Mouse (Mus musculus) kidney, embryonic 16.5 days (tissue): ENCODE results near the gene Tmc8. TPM values are rescaled to one million over a fixed set of nuclear protein-coding genes. Genes with fewer than 3 reads are reported as not detected.

Source experiments
- ATAC-seq: fragments of 200-750 bp; cut with Nextera tagmentation; 2 replicates; pipeline ENCODE4 v1.8.0; 2017; ENCODE audit warnings: moderate TSS enrichment; ENCODE audit not compliant: low FRiP score, low TSS enrichment
- H3K27ac ChIP-seq: fragments of 300-500 bp; sonication (generic); 2 replicates; pipeline ENCODE4 v1.5.1; 2014; ENCODE audit warnings: low read length
- H3K27me3 ChIP-seq: fragments of 300-500 bp; sonication (generic); 2 replicates; pipeline ENCODE4 v1.6.1; 2014; ENCODE audit warnings: low read length, control low read depth, mixed read lengths; ENCODE audit not compliant: insufficient read depth
- H3K36me3 ChIP-seq: fragments of 300-500 bp; sonication (generic); 2 replicates; pipeline ENCODE4 v1.6.1; 2014; ENCODE audit warnings: low read length, control low read depth, mixed read lengths; ENCODE audit not compliant: insufficient read depth
- H3K4me1 ChIP-seq: fragments of 300-500 bp; sonication (generic); 2 replicates; pipeline ENCODE4 v1.6.1; 2014; ENCODE audit warnings: low read length, control low read depth, mixed read lengths; ENCODE audit not compliant: insufficient read depth
- H3K4me2 ChIP-seq: fragments of 300-500 bp; sonication (generic); replicated peaks from 2 replicates; pipeline ENCODE4 v1.6.1; 2014; ENCODE audit warnings: low read depth, low read length
- H3K4me3 ChIP-seq: fragments of 300-500 bp; sonication (generic); 2 replicates; pipeline ENCODE4 v1.5.1; 2014; ENCODE audit warnings: mild to moderate bottlenecking, low read length
- H3K9ac ChIP-seq: fragments of 300-500 bp; sonication (generic); replicated peaks from 2 replicates; pipeline ENCODE4 v1.6.1; 2014; ENCODE audit warnings: low read length
- H3K9me3 ChIP-seq: fragments of 300-500 bp; sonication (generic); 2 replicates; pipeline ENCODE4 v1.6.1; 2016; ENCODE audit warnings: low read length, control low read depth
- WGBS: fragments of 180-500 bp; shearing (Covaris S2); extraction: QIAGEN DNeasy Blood & Tissue Kit; methylation state at CpG from one replicate; pipeline ENCODE4 v1.1.7; 2014; 5-methylcytosine and 5-hydroxymethylcytosine counted together
- polyA plus RNA-seq: library from polyadenylated mRNA; unstranded; fragments of >200 nt; fragmentation: Nextera tagmentation; extraction: Ambion mirVana; gene quantifications from 2 replicates; pipeline ENCODE4 v1.2.1, GENCODE M21; 2015

Gene Tmc8
- polyA plus RNA-seq, 1 experiment from 2014 or later: 3.6 TPM

DNA sequence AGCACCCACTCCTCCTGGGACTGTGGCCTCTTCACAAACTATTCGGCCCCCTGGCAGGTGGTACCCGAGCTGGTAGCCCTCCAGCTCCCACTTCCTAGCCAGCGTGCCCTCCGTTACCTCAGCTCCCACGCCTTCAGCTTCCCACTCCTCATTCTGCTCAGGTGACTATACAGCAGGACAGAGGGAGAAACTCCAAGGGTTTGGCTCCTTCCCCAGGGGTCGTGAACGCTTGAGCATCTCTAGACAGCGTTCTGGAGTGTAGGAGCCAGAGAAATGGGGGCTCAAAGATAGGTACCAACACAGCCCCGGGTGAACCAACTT is 9.5 kb downstream of the Tmc8 start:
- H3K27me3 ChIP-seq: no peaks in the 10 kb centered on the region
- no peak overlapping the region for H3K4me2 ChIP-seq
- WGBS: 87% methylated on average over 9 of the region's 9 CpGs
- H3K4me3 ChIP-seq: no peak overlapping the region
- no peaks in the 10 kb centered on the region for H3K9me3 ChIP-seq
- no peak for ATAC-seq
- no peak overlapping the region for H3K9ac ChIP-seq
- peaks cover 24% of the 10 kb centered on the region for H3K4me1 ChIP-seq
- H3K36me3 ChIP-seq: no peaks in the 10 kb centered on the region
- H3K27ac ChIP-seq: no peak overlapping the region

DNA sequence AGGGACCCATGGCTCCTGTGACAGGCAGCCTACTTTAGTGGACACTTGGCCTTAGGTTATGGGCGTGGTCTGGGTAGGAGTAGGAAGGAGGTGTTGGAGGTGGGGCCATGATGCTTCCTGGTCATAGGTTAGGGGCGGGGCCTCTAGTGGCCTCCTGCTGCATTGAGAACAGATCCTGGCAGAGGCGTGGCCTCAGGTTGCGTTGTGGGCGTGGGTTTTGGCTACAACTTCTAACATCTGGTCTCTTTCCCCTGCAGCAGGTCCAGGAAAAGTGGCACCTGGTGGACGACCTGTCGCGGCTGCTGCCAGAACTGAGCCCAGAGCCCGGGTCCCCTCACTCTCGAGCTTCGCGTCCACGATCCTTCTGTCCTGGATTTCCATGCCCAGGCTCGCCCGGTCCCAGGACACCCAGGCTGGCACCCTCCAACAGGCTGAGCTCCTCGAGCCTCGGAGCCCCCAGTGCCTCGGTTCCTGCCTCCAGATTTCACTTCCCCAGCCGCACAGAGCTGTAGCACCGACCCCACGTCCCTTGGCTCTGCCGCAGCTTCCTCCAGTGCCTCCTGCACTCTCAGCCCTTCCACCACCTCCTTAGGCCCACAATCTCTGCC is 10.5 kb downstream of the Tmc8 start:
- peak; percentile 73 for ATAC-seq
- H3K36me3 ChIP-seq: no peaks in the 10 kb centered on the region
- peak overlapping the region; percentile 36 for H3K4me3 ChIP-seq
- peak overlapping the region; percentile 33; the same call in 1 of the 2 replicates for H3K27ac ChIP-seq
- H3K4me1 ChIP-seq: peaks cover 24% of the 10 kb centered on the region
- H3K9me3 ChIP-seq: no peaks in the 10 kb centered on the region
- H3K9ac ChIP-seq: peak overlapping the region; percentile 62
- WGBS: 8% methylated on average over 22 of the region's 22 CpGs
- peak overlapping the region; percentile 54 for H3K4me2 ChIP-seq
- H3K27me3 ChIP-seq: no peaks in the 10 kb centered on the region

DNA sequence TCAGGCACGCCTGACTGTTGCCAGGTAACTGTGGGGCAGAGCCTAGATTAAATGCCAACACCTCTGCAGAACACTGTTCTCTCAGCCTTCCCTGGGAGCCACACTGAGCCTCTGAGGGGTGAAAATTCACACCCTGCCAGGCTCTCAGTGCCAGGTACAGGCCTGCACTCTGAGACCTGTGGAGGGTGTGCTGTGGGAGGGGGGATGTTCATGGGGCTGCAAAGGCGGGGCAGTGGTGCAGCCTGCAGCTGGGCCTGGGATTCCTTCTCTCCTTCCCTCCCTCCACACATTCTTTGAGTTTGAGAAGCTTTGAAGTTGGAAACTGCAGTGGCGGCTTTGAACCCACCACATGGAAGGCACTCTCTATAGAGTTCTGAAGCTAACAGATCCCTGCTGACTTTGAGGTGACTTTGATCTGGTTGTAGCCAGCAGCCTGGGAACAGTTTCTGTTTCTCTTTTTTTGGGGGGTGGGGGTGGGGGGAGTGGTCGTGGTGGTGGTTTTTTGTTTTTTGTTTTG is 12.2 kb downstream of the Tmc8 start:
- ATAC-seq: no peak
- Histone ChIP-seq H3K36me3 (no peaks in the 10 kb centered on the region), H3K4me2 (no peak overlapping the region), H3K9ac (no peak overlapping the region), H3K4me3 (no peak overlapping the region), H3K9me3 (no peaks in the 10 kb centered on the region), H3K27me3 (no peaks in the 10 kb centered on the region), H3K27ac (no peak overlapping the region), H3K4me1 (peaks cover 36% of the 10 kb centered on the region)
- WGBS: 62% methylated on average over 4 of the region's 4 CpGs

DNA sequence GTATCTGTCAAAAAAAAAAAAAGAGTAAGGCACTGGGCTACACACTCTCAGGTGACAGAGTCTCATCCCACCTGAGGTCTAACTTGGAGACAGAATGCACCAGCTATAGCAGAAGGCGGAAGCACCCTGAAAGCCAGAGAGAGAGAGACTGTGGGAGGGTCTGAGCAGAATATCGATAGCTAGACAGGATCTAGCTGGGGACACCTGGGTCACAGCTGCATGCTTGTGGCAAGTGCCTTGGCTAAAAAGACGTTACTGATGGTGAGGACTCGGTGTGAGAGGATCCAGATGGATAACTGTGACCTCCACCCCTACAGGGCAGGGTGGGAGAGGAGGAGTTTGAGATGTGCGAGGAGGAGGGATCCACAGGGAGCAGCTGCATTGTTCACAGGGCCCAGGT is 15.1 kb downstream of the Tmc8 start:
- Histone ChIP-seq H3K27ac (no peak overlapping the region), H3K27me3 (no peaks in the 10 kb centered on the region), H3K4me1 (peaks cover 21% of the 10 kb centered on the region), H3K36me3 (no peaks in the 10 kb centered on the region), H3K4me3 (no peak overlapping the region), H3K9ac (no peak overlapping the region), H3K4me2 (no peak overlapping the region), H3K9me3 (no peaks in the 10 kb centered on the region)
- ATAC-seq: no peak
- WGBS: 33% methylated on average over 5 of the region's 5 CpGs

DNA sequence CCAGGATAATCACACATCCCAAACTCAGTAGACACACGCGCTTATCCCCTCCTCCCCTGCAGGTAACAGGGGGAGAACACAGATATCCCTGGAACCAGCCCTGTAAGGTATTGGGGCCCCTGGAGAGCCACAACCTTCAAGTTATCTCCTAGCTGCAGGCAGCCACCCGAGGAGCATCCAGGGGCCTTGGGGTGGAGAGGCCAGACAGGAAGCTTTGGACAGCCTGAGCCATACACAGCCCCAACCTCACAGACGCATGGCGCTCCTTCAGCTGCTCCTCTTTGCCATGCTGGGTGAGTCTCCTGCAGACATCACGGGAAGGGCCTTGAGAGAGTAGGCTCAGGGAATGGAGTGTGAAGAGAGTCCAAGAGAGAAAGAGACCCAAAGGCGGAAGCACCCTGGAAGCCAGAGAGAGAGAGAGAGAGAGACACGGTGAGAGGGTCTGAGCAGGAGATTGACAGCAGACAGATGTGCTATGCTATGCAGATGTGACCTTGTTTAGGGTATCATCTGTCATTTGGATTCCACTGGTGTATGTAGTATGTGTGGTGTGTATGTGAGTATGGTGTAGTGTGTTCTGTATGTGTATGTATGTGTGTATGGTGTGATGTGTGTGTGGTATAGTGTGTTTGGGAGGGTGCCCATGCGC is 15.8 kb downstream of the Tmc8 start, which contains the start of gene 6030468B19Rik:
TSS of gene 6030468B19Rik (plus strand) at position 150 of the 649 bp plus-strand sequence.
- no peak within 1 kb of the TSS for H3K4me2 ChIP-seq
- no peaks in the 10 kb centered on the region for H3K9me3 ChIP-seq
- 0 out of 2 replicates have a peak within 1 kb of the TSS, but pooled peaks have one; percentile 26 for H3K9ac ChIP-seq
- H3K27me3 ChIP-seq: no peaks in the 10 kb centered on the region
- H3K27ac ChIP-seq: no peak within 1 kb of the TSS
- no peaks in the 10 kb centered on the region for H3K36me3 ChIP-seq
- ATAC-seq: no peak
- H3K4me3 ChIP-seq: no peak within 1 kb of the TSS
- 54% methylated on average over 9 of the region's 9 CpGs for WGBS
- peaks cover 14% of the 10 kb centered on the region for H3K4me1 ChIP-seq

DNA sequence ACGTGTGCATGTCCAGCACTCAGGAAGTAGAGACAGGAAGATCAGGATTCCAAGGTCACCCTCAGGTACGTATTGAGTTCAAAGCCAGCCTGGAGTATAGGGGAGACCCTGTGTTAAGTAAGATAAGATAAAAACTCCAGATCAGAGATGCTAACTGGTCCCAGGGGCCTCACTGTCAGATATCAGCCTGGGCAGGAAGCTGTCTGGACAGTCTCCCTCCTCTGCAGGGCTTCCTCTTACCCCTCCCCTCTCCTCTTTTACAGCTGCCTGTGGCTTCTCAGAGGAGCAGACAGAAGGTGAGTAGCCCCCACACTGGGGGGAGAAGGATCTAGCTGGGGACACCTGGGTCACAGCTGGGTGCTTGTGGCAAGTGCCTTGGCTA is 16.3 kb downstream of the Tmc8 start:
- ATAC-seq: 0 out of 2 replicates have a peak, but pooled peaks have one; percentile 8
- Histone ChIP-seq H3K4me1 (peaks cover 13% of the 10 kb centered on the region), H3K36me3 (no peaks in the 10 kb centered on the region), H3K4me3 (no peak overlapping the region), H3K27ac (no peak overlapping the region), H3K9me3 (no peaks in the 10 kb centered on the region), H3K27me3 (no peaks in the 10 kb centered on the region), H3K9ac (0 out of 2 replicates have a peak overlapping the region, but pooled peaks have one; percentile 26), H3K4me2 (no peak overlapping the region)
- 34% methylated on average over 2 of the region's 2 CpGs for WGBS

DNA sequence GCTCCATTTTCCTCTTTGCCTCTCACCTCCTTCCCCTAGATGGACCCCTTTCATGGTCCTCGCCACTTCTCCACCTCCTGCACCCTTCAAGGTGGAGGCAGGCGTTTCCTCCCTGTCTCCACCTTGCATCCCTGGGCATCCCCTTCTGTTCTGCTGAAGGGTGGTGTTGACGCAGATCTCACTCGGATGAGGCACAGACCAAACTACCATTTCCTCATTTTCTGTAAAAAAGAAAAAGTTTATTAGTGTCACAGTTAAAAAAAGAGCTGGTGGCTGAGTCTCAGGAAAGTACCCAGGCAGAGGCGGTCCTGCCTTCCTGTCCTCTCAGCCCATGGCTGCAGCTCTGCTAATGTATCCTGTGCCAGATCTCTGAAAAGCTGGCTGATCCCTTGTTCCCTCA is 17.3 kb downstream of the Tmc8 start:
- H3K9me3 ChIP-seq: no peaks in the 10 kb centered on the region
- H3K4me3 ChIP-seq: no peak overlapping the region

DNA sequence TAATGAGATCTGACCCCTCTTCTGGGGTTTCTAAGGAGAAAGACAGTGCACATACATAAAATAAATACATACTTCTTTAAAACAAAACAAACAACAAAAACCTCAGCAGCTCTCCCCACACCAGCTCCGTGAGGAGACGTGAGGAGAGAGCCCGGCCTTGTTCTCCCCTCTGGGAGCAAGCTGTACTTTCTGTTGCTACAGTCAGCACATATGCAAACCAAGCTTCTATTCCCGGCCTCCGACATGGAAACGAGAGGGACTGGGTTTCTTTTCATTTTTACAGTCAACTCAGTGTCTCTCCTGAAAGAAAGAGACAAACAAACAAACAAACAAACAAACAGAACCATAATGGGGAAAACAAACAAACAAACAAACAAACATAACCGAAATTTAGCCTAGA is 18.2 kb downstream of the Tmc8 start:
- Histone ChIP-seq H3K9ac (no peak overlapping the region), H3K4me2 (no peak overlapping the region), H3K27me3 (no peaks in the 10 kb centered on the region), H3K36me3 (no peaks in the 10 kb centered on the region), H3K4me1 (peaks cover 13% of the 10 kb centered on the region), H3K27ac (no peak overlapping the region), H3K4me3 (no peak overlapping the region), H3K9me3 (no peaks in the 10 kb centered on the region)
- ATAC-seq: no peak
- WGBS: 89% methylated on average over 7 of the region's 7 CpGs

More for the DNA sequence above, 17.3 kb downstream of the Tmc8 start:
- no peaks in the 10 kb centered on the region for H3K27me3 ChIP-seq
- no peak overlapping the region for H3K9ac ChIP-seq
- H3K27ac ChIP-seq: no peak overlapping the region
- peaks cover 13% of the 10 kb centered on the region for H3K4me1 ChIP-seq
- H3K36me3 ChIP-seq: no peaks in the 10 kb centered on the region
- ATAC-seq: no peak
- H3K4me2 ChIP-seq: no peak overlapping the region
- 66% methylated on average over 5 of the region's 5 CpGs for WGBS

DNA sequence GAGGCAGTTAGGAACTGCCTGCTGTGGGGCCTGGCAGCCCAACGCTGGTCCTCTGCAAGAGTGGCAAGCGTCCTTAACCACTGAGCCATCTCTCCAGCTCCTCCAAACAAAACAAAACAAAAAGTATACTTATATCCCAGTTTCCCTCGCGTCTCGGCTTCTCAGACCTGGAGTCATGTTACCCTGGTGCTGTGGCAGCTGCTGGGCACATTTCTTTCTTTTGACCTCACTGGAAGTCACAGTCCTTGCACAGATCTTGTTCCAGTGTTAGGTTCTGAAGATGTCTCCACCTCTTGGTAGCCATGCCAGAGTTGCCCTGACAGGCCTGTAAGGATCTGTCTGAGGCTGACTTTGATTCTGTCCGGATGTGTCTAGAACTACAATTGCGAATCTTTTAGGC is 19.8 kb downstream of the Tmc8 start:
- Histone ChIP-seq H3K9ac (no peak overlapping the region), H3K4me1 (peaks cover 13% of the 10 kb centered on the region), H3K4me2 (no peak overlapping the region), H3K27ac (no peak overlapping the region), H3K4me3 (no peak overlapping the region), H3K27me3 (no peaks in the 10 kb centered on the region), H3K36me3 (no peaks in the 10 kb centered on the region), H3K9me3 (no peaks in the 10 kb centered on the region)
- no peak for ATAC-seq
- 49% methylated on average over 7 of the region's 7 CpGs for WGBS

DNA sequence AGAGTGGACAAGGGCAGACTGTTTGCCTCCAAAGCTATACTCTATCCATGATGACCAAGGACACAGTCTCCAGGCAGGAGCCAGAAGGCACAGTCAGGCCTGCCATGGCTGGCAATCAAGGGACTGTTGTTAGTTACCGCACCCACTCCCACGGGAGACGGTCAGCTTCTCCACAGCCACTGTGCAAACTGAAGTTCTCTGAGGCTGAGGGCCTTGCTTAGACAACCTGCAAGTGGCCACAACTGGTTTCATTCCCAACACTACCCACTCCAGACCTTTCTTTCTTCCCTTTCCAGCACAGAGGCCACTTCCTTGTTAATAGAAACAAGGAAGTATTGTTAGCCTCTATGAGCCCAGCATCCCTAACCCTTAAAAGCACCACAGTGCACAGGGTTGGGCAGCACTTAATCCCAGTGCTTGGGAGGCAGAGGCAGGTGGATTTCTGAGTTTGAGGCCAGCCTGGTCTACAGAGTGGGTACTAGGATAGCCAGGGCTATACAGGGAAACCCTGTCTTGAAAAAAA is 21.4 kb downstream of the Tmc8 start:
- H3K36me3 ChIP-seq: no peaks in the 10 kb centered on the region
- no peak for ATAC-seq
- WGBS: 86% methylated on average over 3 of the region's 3 CpGs
- H3K4me2 ChIP-seq: no peak overlapping the region
- no peak overlapping the region for H3K4me3 ChIP-seq
- no peak overlapping the region for H3K27ac ChIP-seq
- peaks cover 9% of the 10 kb centered on the region; the same call in 1 of the 2 replicates for H3K4me1 ChIP-seq
- no peaks in the 10 kb centered on the region for H3K27me3 ChIP-seq
- no peaks in the 10 kb centered on the region for H3K9me3 ChIP-seq
- H3K9ac ChIP-seq: no peak overlapping the region
